Mouse (Mus musculus): ENCODE data around the gene Asap3.

Asap3 gene

GRCm38 (mm10) chr4:136206033-136206893, at the start of gene Asap3:
Gene Asap3 (plus strand): TSS chr4:136206365.
- DNase-seq (ENCODE audit: low read depth), result peak; percentile 94

- no peak for DNase-seq (ENCODE audit: low read depth)
Observed at GRCm38 (mm10) chr4:136158498-136158897, 47.7 kb upstream of the Asap3 start.

- DNase-seq (ENCODE audit: low read depth), result peak; percentile 93
Observed at GRCm38 (mm10) chr4:136159802-136160397, 46.3 kb upstream of the Asap3 start.

- DNase-seq (ENCODE audit: low read depth), result peak; percentile 92
Observed at GRCm38 (mm10) chr4:136163448-136163847, 42.7 kb upstream of the Asap3 start.

- DNase-seq (ENCODE audit: low read depth), result no peak
Observed at GRCm38 (mm10) chr4:136164981-136165380, 41.2 kb upstream of the Asap3 start.

GRCm38 (mm10) chr4:136167701-136168100, 38.5 kb upstream of the Asap3 start:
- no peak for DNase-seq (ENCODE audit: low read depth)

GRCm38 (mm10) chr4:136170401-136170800, 35.8 kb upstream of the Asap3 start:
- no peak for DNase-seq (ENCODE audit: low read depth)

- DNase-seq (ENCODE audit: low read depth), result peak; percentile 27
Observed at GRCm38 (mm10) chr4:136171455-136171854, 34.7 kb upstream of the Asap3 start.

- DNase-seq (ENCODE audit: low read depth), result peak; percentile 91
Observed at GRCm38 (mm10) chr4:136172011-136172541, 34.1 kb upstream of the Asap3 start, which contains the start of gene E2f2. Gene E2f2 (plus strand): TSS chr4:136172394.

- DNase-seq (ENCODE audit: low read depth), result peak; percentile 69
Observed at GRCm38 (mm10) chr4:136172542-136173209, 33.5 kb upstream of the Asap3 start.

GRCm38 (mm10) chr4:136173210-136173715, 32.9 kb upstream of the Asap3 start:
- DNase-seq (ENCODE audit: low read depth), result peak; percentile 59

GRCm38 (mm10) chr4:136174216-136175193, 31.7 kb upstream of the Asap3 start:
- DNase-seq (ENCODE audit: low read depth), result peak; percentile 74

GRCm38 (mm10) chr4:136176022-136176552, 30.1 kb upstream of the Asap3 start:
- DNase-seq (ENCODE audit: low read depth), result peak; percentile 41

GRCm38 (mm10) chr4:136177244-136177611, 28.9 kb upstream of the Asap3 start:
- DNase-seq (ENCODE audit: low read depth), result no peak

- DNase-seq (ENCODE audit: low read depth), result peak; percentile 86
Observed at GRCm38 (mm10) chr4:136177612-136178474, 28.3 kb upstream of the Asap3 start.

GRCm38 (mm10) chr4:136178475-136178921, 27.7 kb upstream of the Asap3 start:
- peak; percentile 74 for DNase-seq (ENCODE audit: low read depth)

- DNase-seq (ENCODE audit: low read depth), result peak; percentile 74
Observed at GRCm38 (mm10) chr4:136179456-136179855, 26.7 kb upstream of the Asap3 start.

GRCm38 (mm10) chr4:136179998-136180397, 26.2 kb upstream of the Asap3 start:
- DNase-seq (ENCODE audit: low read depth), result peak; percentile 97
